Mouse (Mus musculus): ENCODE data around the gene Atg4d. TPM values are rescaled to one million over a fixed set of nuclear protein-coding genes. Genes with fewer than 3 reads are reported as not detected.

Gene Atg4d
- total and polyA plus RNA-seq, 3 experiments, result 9.1 to 14.9 (median 14.5) TPM

- DNase-seq (ENCODE audit: low spot score) (no peak), ATAC-seq (ENCODE audit: extremely low read depth, insufficient number of reproducible peaks, low FRiP score, poor library complexity, severe bottlenecking) (no peak)
- no peak for TF ChIP-seq GATA1 (IDR thresholded peaks at IDR 0.05; ENCODE audit: borderline replicate concordance, low read length)
- no peak for TF ChIP-seq GATA2 (IDR thresholded peaks at IDR 0.05; ENCODE audit: borderline replicate concordance, low read depth, low read length)
- no peak for TF ChIP-seq POLR2AphosphoS5 (IDR thresholded peaks at IDR 0.05; ENCODE audit: insufficient replicate concordance, low read depth, low read length)
- no peak for TF ChIP-seq CTCF (IDR thresholded peaks at IDR 0.05; ENCODE audit: low read depth, low read length)
- peaks cover 62% of the 10 kb centered on the region for H3K4me1 ChIP-seq (ENCODE audit: insufficient read depth, low read depth, low read length)
- no peaks in the 10 kb centered on the region for H3K9me3 ChIP-seq (replicated peaks)
- H3K36me3 ChIP-seq (replicated peaks), result peaks cover 99% of the 10 kb centered on the region
- no peaks in the 10 kb centered on the region for H3K27me3 ChIP-seq (ENCODE audit: insufficient read depth, low read length)
- H3K4me3 ChIP-seq (ENCODE audit: low read depth, low read length), result no peak overlapping the region
These were observed 11.2 kb downstream of the Atg4d start for GRCm38 (mm10) chr9:21276307-21276706.

GRCm38 (mm10) chr9:21277776-21278175 lies 12.7 kb downstream of the Atg4d start:
- Histone ChIP-seq H3K36me3 (replicated peaks) (peaks cover 99% of the 10 kb centered on the region), H3K4me3 (ENCODE audit: low read depth, low read length) (no peak overlapping the region), H3K9me3 (replicated peaks) (no peaks in the 10 kb centered on the region), H3K4me1 (ENCODE audit: insufficient read depth, low read depth, low read length) (peaks cover 53% of the 10 kb centered on the region), H3K27me3 (ENCODE audit: insufficient read depth, low read length) (no peaks in the 10 kb centered on the region)
- no peak for DNase-seq (ENCODE audit: low spot score)
- no peak for ATAC-seq (ENCODE audit: extremely low read depth, insufficient number of reproducible peaks, low FRiP score, poor library complexity, severe bottlenecking)
- TF ChIP-seq GATA1 (IDR thresholded peaks at IDR 0.05; ENCODE audit: borderline replicate concordance, low read length) (no peak), POLR2AphosphoS5 (IDR thresholded peaks at IDR 0.05; ENCODE audit: insufficient replicate concordance, low read depth, low read length) (no peak), GATA2 (IDR thresholded peaks at IDR 0.05; ENCODE audit: borderline replicate concordance, low read depth, low read length) (no peak), TAL1 (conservative IDR thresholded peaks at IDR 0.05; ENCODE audit: low read depth, low read length) (no peak), CTCF (IDR thresholded peaks at IDR 0.05; ENCODE audit: low read depth, low read length) (no peak)

GRCm38 (mm10) chr9:21283591-21283990 lies 18.5 kb downstream of the Atg4d start:
- H3K9me3 ChIP-seq (replicated peaks), result no peaks in the 10 kb centered on the region
- no peak for DNase-seq (ENCODE audit: low spot score)
- no peak for ATAC-seq (ENCODE audit: extremely low read depth, insufficient number of reproducible peaks, low FRiP score, poor library complexity, severe bottlenecking)
- TF ChIP-seq GATA2 (IDR thresholded peaks at IDR 0.05; ENCODE audit: borderline replicate concordance, low read depth, low read length) (no peak), TAL1 (conservative IDR thresholded peaks at IDR 0.05; ENCODE audit: low read depth, low read length) (no peak), GATA1 (IDR thresholded peaks at IDR 0.05; ENCODE audit: borderline replicate concordance, low read length) (no peak), POLR2AphosphoS5 (IDR thresholded peaks at IDR 0.05; ENCODE audit: insufficient replicate concordance, low read depth, low read length) (no peak), CTCF (IDR thresholded peaks at IDR 0.05; ENCODE audit: low read depth, low read length) (no peak)
- no peaks in the 10 kb centered on the region for H3K27me3 ChIP-seq (ENCODE audit: insufficient read depth, low read length)
- H3K36me3 ChIP-seq (replicated peaks), result peaks cover 83% of the 10 kb centered on the region
- H3K4me1 ChIP-seq (ENCODE audit: insufficient read depth, low read depth, low read length), result peaks cover 37% of the 10 kb centered on the region
- H3K4me3 ChIP-seq (ENCODE audit: low read depth, low read length), result no peak overlapping the region

- no peaks in the 10 kb centered on the region for H3K9me3 ChIP-seq (replicated peaks)
- H3K4me1 ChIP-seq (ENCODE audit: insufficient read depth, low read depth, low read length), result peaks cover 39% of the 10 kb centered on the region
- H3K36me3 ChIP-seq (replicated peaks), result peaks cover 83% of the 10 kb centered on the region
- no peaks in the 10 kb centered on the region for H3K27me3 ChIP-seq (ENCODE audit: insufficient read depth, low read length)
- no peak for ATAC-seq (ENCODE audit: extremely low read depth, insufficient number of reproducible peaks, low FRiP score, poor library complexity, severe bottlenecking)
- no peak for DNase-seq (ENCODE audit: low spot score)
- TF ChIP-seq GATA2 (IDR thresholded peaks at IDR 0.05; ENCODE audit: borderline replicate concordance, low read depth, low read length) (no peak), CTCF (IDR thresholded peaks at IDR 0.05; ENCODE audit: low read depth, low read length) (no peak), GATA1 (IDR thresholded peaks at IDR 0.05; ENCODE audit: borderline replicate concordance, low read length) (no peak), POLR2AphosphoS5 (IDR thresholded peaks at IDR 0.05; ENCODE audit: insufficient replicate concordance, low read depth, low read length) (no peak), TAL1 (conservative IDR thresholded peaks at IDR 0.05; ENCODE audit: low read depth, low read length) (no peak)
- H3K4me3 ChIP-seq (ENCODE audit: low read depth, low read length), result no peak overlapping the region
These were observed 18.9 kb downstream of the Atg4d start for GRCm38 (mm10) chr9:21283994-21284393.

- TF ChIP-seq CTCF (IDR thresholded peaks at IDR 0.05; ENCODE audit: low read depth, low read length) (no peak), TAL1 (conservative IDR thresholded peaks at IDR 0.05; ENCODE audit: low read depth, low read length) (no peak), GATA1 (IDR thresholded peaks at IDR 0.05; ENCODE audit: borderline replicate concordance, low read length) (no peak), GATA2 (IDR thresholded peaks at IDR 0.05; ENCODE audit: borderline replicate concordance, low read depth, low read length) (no peak)
- DNase-seq (ENCODE audit: low spot score), result no peak
- Histone ChIP-seq H3K27me3 (ENCODE audit: insufficient read depth, low read length) (no peaks in the 10 kb centered on the region), H3K4me3 (ENCODE audit: low read depth, low read length) (peak overlapping the region; percentile 87), H3K9me3 (replicated peaks) (no peaks in the 10 kb centered on the region), H3K36me3 (replicated peaks) (peaks cover 61% of the 10 kb centered on the region), H3K4me1 (ENCODE audit: insufficient read depth, low read depth, low read length) (peaks cover 47% of the 10 kb centered on the region)
- ATAC-seq (ENCODE audit: extremely low read depth, insufficient number of reproducible peaks, low FRiP score, poor library complexity, severe bottlenecking), result no peak
These were observed 21.7 kb downstream of the Atg4d start for GRCm38 (mm10) chr9:21286753-21287152.

GRCm38 (mm10) chr9:21287571-21288402 lies 22.7 kb downstream of the Atg4d start, which contains the start of gene Kri1:
Gene Kri1, minus strand, starts transcription at chr9:21287969.
- H3K36me3 ChIP-seq (replicated peaks), result peaks cover 50% of the 10 kb centered on the region
- no peaks in the 10 kb centered on the region for H3K9me3 ChIP-seq (replicated peaks)
- H3K4me3 ChIP-seq (ENCODE audit: low read depth, low read length), result peak within 1 kb of the TSS; percentile 87
- DNase-seq (ENCODE audit: low spot score), result peak; percentile 95
- H3K4me1 ChIP-seq (ENCODE audit: insufficient read depth, low read depth, low read length), result peaks cover 52% of the 10 kb centered on the region
- no peaks in the 10 kb centered on the region for H3K27me3 ChIP-seq (ENCODE audit: insufficient read depth, low read length)
- ATAC-seq (ENCODE audit: extremely low read depth, insufficient number of reproducible peaks, low FRiP score, poor library complexity, severe bottlenecking), result peak; percentile 75
- TF ChIP-seq GATA2 (IDR thresholded peaks at IDR 0.05; ENCODE audit: borderline replicate concordance, low read depth, low read length), result no peak
- TF ChIP-seq POLR2AphosphoS5 (IDR thresholded peaks at IDR 0.05; ENCODE audit: insufficient replicate concordance, low read depth, low read length), result 0 out of 2 replicates have a peak, but pooled peaks have one; percentile 63
